Mouse (Mus musculus) bone marrow, adult 2 months (tissue): ENCODE measurements around the gene Hrc.

Source experiments
- CTCF ChIP-seq: fragments of 200-500 bp; IDR thresholded peaks from 2 replicates; pipeline ENCODE4 v1.5.1; 2011; ENCODE audit warnings: low read length, control low read depth; ENCODE audit not compliant: control insufficient read depth, insufficient read depth
- POLR2A ChIP-seq: fragments of 200-500 bp; IDR thresholded peaks from 2 replicates; pipeline ENCODE4 v1.6.1; 2011; ENCODE audit warnings: low read depth, mild to moderate bottlenecking, control low read depth, low read length, borderline replicate concordance; ENCODE audit not compliant: control insufficient read depth

- TF ChIP-seq POLR2A (no peak), CTCF (no peak)
Measured at GRCm38 (mm10) chr7:45340669-45341068, 5.6 kb downstream of the Hrc start.
